Mouse (Mus musculus): ENCODE results near the gene Ankle1. TPM values are rescaled to one million over a fixed set of nuclear protein-coding genes. Genes with fewer than 3 reads are reported as not detected.

The Ankle1 gene
- polyA plus RNA-seq, 1 experiment from 2014 or later, result 27.6 TPM

DNA sequence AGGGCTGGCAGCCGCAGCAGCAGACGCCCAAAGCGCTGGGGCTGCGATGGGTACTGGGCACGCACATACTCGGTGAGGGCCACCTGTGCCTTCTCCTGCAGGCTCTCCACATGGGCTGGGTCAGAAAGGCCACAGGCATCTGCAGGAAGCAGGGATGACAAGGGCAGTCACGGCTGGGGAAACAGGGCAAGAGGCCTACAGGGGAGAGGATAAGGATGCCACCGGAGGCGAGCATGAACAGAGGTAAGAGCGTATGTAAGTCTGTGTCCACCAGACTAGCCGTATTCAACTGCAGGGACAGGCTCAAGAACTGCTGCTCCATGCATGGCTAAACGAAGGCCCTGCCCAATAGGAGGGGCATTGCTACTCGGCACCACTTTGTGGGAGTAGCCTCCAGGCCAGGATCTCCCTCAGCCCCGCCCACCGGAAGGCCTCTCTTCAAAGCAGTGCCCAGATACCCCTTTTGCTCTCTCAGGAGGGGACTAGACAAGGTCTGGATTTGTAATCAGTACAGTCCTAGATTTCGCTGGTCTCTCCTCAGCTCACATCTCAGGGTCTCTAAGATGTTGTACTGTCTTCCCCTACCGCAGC lies 31.1 kb upstream of the Ankle1 start:
- H3K27ac ChIP-seq (replicated peaks), result no peak overlapping the region
- H3K9me3 ChIP-seq, result no peaks in the 10 kb centered on the region
- 74% methylated on average over 17 of the region's 17 CpGs for WGBS
- no peak overlapping the region for H3K9ac ChIP-seq
- no peak for ATAC-seq (ENCODE audit: extremely low read depth, insufficient number of reproducible peaks, low FRiP score, low TSS enrichment)
- no peak overlapping the region for H3K4me3 ChIP-seq
- no peak overlapping the region for H3K4me2 ChIP-seq
- 0 out of 2 replicates have a peak, but pooled peaks cover 4% of the 10 kb centered on the region for H3K27me3 ChIP-seq (replicated peaks)
- H3K36me3 ChIP-seq, result peaks cover 61% of the 10 kb centered on the region
- H3K4me1 ChIP-seq, result peaks cover 57% of the 10 kb centered on the region

DNA sequence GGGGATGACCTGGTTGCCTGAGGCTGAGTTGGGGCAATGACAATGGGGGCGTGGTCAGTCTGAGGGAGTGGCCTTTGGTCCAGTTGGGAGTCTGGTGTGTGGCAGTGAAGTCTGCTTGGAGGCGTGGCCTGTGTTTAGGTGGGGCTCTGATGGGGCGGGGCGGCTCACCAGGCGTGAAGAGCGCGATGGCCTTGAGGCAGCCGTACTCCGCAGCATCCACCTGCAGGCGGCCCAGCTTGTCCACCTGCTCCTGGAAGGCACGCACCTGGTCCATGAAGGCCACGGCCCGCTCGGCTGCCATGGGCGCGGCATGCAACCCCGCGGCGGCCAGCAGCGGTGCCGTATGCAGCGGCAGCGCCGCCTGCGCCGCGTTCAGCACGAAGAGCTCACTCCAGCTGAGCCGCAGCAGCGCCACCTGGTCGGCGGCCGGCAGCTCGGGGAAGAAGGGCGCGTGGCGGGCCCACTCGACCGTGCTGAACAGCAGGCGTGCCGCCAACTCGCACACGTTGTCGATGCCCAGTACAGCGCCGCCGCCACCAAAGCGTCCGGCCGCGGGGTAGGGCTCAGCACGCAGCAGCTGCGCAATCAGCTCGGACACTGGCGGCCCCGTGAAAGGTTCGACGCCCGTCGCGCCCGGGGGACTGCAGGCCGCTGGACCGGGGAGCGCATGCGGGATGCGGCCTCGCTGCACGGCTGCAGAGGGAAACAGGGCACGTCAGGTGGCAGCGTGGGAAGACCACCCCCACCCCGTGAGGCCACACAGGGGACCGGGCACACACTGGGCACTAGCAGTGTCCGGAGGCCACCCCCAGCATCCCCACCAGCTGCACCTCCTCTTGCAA lies 30.0 kb upstream of the Ankle1 start:
- Histone ChIP-seq H3K9ac (peak overlapping the region; percentile 73), H3K4me1 (peaks cover 57% of the 10 kb centered on the region), H3K4me2 (peak overlapping the region; percentile 69), H3K4me3 (peak overlapping the region; percentile 40), H3K9me3 (no peaks in the 10 kb centered on the region), H3K36me3 (peaks cover 58% of the 10 kb centered on the region), H3K27ac (replicated peaks) (no peak overlapping the region; the same call in 1 of the 2 replicates), H3K27me3 (replicated peaks) (0 out of 2 replicates have a peak, but pooled peaks cover 8% of the 10 kb centered on the region)
- ATAC-seq (ENCODE audit: extremely low read depth, insufficient number of reproducible peaks, low FRiP score, low TSS enrichment), result no peak
- 13% methylated on average over 59 of the region's 74 CpGs for WGBS

DNA sequence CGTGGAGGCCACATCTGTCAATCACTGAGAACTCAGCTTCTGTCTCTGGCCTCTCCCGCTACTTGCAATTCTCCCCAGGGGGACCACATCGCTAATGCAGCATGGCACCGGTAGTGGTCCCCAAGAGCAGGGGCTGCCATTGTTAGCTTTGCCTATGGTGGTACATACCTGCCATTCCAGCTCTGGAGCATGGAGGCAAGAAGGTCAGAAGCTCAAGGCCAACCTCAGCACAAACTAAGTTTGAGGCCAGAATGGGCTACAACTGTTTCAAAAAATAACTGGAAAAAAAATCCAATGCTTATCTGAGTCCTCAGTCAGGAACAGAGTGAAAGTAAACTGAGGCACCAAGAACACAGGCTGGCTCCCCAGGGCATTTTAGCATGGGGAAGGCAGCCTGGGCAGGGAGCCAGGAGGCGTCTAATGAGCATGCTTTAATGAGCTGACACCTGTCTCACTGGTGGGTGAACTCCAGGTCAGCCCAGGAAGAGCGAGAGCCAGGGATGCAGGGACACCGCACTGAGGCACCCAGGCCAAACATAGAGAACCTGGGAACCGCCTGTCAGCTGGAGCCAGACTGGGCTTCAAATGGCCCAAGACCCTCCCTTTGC lies 29.3 kb upstream of the Ankle1 start:
- no peak for ATAC-seq (ENCODE audit: extremely low read depth, insufficient number of reproducible peaks, low FRiP score, low TSS enrichment)
- Histone ChIP-seq H3K27ac (replicated peaks) (no peak overlapping the region), H3K4me3 (peak overlapping the region; percentile 40), H3K9me3 (no peaks in the 10 kb centered on the region), H3K27me3 (replicated peaks) (0 out of 2 replicates have a peak, but pooled peaks cover 8% of the 10 kb centered on the region), H3K9ac (peak overlapping the region; percentile 73), H3K4me2 (peak overlapping the region; percentile 69), H3K36me3 (peaks cover 58% of the 10 kb centered on the region), H3K4me1 (peaks cover 58% of the 10 kb centered on the region)
- WGBS, result 46% methylated on average over 8 of the region's 8 CpGs

DNA sequence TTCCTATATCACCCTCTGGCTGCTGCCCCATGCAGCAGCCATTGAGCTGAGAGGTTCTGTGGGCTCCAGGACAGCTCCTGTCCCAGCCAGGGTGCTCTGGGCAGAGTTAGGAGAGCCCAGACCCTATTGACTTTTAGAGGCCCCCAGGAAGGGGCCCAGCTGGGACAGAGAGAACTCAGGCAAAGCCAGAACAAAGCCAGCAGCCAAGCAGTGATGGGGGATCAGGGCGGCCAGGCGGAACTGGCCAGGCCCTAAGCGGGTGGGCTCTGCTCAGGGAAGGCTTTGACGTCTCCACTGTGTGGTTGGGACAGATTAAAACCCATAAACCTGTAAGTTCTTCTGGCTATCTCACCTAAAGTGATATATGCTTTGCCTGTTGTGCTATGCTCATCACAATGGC lies 26.8 kb upstream of the Ankle1 start:
- Histone ChIP-seq H3K27me3 (replicated peaks) (0 out of 2 replicates have a peak, but pooled peaks cover 8% of the 10 kb centered on the region), H3K4me2 (peak overlapping the region; percentile 98), H3K4me1 (peaks cover 70% of the 10 kb centered on the region), H3K27ac (replicated peaks) (no peak overlapping the region), H3K36me3 (peaks cover 43% of the 10 kb centered on the region), H3K9ac (peak overlapping the region; percentile 96), H3K4me3 (peak overlapping the region; percentile 95; the same call in 1 of the 2 replicates), H3K9me3 (no peaks in the 10 kb centered on the region)
- 77% methylated on average over 4 of the region's 4 CpGs for WGBS
- no peak for ATAC-seq (ENCODE audit: extremely low read depth, insufficient number of reproducible peaks, low FRiP score, low TSS enrichment)

DNA sequence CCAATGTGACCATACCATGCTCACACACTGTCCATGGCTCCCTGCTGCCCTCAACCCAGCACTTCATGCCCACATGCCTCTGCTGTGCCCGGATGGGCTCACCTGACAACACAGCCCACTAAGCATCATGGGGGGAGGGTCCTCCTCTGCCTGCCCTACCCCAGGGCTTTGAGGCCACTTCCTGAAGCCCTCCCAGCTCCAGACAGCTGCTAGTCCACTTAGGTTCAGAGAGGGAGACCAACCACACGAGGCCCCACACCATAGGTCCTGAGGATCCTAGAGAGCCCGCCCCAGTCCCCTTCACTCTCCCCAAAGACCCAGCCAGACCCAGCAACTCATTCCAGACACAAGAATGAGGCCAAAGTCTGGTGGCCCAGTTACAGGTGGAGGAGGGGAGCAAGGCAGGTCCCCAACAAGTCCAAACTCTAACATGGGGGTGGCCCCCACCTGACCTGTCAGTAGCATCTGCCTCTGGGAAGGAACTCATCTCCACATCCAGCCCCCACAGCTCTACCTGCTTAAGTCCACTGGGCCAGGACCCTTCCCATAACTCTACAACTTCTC lies 26.2 kb upstream of the Ankle1 start:
- WGBS, result 56% methylated on average over 3 of the region's 3 CpGs
- ATAC-seq (ENCODE audit: extremely low read depth, insufficient number of reproducible peaks, low FRiP score, low TSS enrichment), result no peak
- Histone ChIP-seq H3K9me3 (no peaks in the 10 kb centered on the region), H3K4me3 (peak overlapping the region; percentile 95), H3K4me2 (peak overlapping the region; percentile 98), H3K4me1 (peaks cover 68% of the 10 kb centered on the region), H3K27me3 (replicated peaks) (0 out of 2 replicates have a peak, but pooled peaks cover 8% of the 10 kb centered on the region), H3K36me3 (peaks cover 37% of the 10 kb centered on the region), H3K27ac (replicated peaks) (0 out of 2 replicates have a peak overlapping the region, but pooled peaks have one; percentile 20), H3K9ac (peak overlapping the region; percentile 96)

DNA sequence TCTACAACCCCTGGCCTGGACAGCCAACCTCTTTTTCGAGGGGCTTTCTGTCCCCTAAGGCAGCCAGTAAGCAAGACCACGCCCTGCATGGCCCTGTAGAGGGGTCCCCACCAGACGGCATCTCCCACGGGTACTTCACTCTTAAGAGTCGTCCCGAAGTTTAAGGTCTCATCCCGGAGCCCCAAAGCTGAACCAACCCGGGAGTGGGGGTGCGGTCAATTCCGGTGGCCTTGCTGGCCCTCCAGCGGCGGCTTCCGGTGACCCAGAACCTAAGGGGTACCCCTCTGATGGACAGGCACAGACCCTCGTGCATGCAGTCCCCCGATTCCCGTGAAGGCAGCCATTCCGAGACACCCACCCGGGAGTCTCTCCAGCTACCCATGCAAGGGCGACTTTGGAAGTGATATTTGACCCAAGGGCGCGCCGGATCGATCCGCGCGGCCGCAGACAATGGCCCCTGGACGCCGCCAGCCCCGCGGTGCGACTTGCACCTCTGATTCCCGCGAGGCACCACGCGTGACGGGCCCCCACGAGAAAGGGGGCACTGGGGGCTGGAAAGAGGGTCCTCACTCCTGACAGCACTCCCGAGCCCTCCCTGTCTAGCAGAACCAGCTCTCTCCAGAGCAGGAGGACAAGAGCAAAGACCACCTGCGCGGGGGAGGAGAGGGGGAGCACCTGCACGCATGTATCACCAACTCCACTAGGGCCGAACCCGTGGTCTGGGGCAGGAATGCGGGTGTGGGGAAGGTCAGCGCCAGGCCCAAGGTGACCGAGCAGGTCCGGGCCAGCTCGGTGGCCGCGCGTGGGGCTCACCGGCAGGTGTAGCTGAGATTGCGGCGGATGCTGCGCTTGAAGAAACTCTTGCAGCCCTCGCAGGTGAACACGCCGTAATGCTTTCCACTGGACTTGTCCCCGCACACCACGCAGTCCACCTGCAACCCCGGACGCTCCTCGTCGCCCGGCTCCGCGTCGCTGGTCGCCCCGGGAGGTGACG lies 25.3 kb upstream of the Ankle1 start:
- peak overlapping the region; percentile 96 for H3K9ac ChIP-seq
- peak overlapping the region; percentile 95 for H3K4me3 ChIP-seq
- no peaks in the 10 kb centered on the region for H3K9me3 ChIP-seq
- no peak for ATAC-seq (ENCODE audit: extremely low read depth, insufficient number of reproducible peaks, low FRiP score, low TSS enrichment)
- H3K4me1 ChIP-seq, result peaks cover 59% of the 10 kb centered on the region
- peak overlapping the region; percentile 98 for H3K4me2 ChIP-seq
- 1% methylated on average over 72 of the region's 72 CpGs for WGBS
- peak overlapping the region; percentile 91 for H3K27ac ChIP-seq (replicated peaks)
- H3K27me3 ChIP-seq (replicated peaks), result 0 out of 2 replicates have a peak, but pooled peaks cover 8% of the 10 kb centered on the region
- H3K36me3 ChIP-seq, result peaks cover 28% of the 10 kb centered on the region

DNA sequence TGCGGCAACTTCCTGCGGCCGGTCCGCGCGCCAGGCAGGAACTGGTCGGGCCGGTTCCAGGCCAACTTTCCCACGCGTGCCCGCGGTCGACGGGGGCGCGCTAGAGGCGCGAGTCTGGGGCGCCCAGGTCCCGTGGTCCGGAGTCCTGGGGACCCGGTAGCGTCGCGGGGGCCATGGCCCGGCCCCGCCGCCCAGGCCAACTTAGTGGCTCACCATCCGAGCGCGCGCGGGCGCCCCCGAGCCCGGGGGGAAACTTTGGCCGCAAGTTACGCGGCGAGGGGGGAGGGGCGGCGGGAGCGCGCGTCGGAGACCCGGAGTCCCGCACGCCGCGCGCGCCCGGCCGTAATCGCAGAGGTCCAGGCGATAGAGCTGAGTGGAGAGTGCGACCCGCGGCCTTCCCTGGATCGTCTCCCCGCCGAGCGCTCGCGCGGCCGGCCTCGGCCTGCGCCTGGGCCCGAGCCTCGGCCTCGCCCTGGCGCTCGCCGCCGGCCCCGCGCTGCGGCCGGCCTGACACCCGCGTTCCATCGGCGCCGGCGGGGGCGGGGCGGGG lies 24.3 kb upstream of the Ankle1 start, which contains the start of gene Nr2f6:
TSS of gene Nr2f6 (minus strand) at position 540 of the 550 bp plus-strand sequence.
- under 1% methylated on average over 58 of the region's 89 CpGs for WGBS

DNA sequence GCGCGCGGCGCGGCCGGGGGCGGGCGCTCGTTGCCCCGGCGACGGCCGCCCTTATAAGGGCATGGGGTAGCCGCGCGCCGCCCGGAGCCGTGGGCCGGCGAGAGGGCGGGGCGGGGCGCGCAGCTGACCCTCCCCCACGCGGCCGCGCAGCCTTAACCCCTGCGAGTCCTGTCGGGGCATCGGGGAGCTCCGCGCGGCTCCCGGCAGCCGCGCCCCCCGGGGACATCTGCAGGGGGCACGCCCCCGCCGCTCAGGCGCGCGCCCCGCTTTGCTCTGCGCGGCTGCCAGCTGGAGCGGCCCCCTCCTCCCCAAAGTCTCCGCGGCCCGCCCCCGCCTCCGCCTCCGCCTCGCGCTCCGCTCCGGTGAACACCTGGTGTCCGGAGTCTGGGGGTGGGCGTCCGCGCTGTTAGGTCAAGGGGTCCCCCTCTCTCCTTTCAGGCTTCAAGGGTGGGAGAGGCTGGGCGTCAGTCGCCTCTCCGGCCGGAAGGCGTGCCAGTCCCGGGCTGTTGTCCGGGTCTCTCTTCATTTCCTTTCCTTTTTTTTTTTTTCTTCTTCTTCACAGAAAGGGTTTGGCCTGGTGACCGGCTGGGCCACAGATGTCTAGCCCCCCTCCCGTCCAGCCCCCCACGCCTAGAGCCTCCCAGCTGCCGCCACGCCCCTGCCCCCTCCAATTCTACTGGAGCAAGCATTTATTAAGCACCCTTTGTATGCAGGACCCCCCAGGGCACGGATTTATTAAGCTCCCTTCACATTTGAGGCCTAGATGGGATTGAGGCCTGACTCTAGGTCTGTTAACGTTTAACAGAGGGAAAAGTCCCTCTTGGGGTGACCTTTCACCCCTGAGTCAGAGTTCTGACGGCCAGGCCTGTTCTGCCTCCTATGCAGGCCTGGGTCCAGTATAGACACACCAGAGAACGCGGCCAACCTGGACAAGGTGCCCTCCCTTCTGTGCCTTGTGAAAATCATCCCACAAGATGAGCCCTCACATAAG lies 23.5 kb upstream of the Ankle1 start:
- Histone ChIP-seq H3K27ac (replicated peaks) (peak overlapping the region; percentile 91), H3K4me2 (peak overlapping the region; percentile 98), H3K27me3 (replicated peaks) (0 out of 2 replicates have a peak, but pooled peaks cover 7% of the 10 kb centered on the region), H3K9me3 (no peaks in the 10 kb centered on the region), H3K9ac (peak overlapping the region; percentile 96), H3K4me1 (peaks cover 42% of the 10 kb centered on the region), H3K36me3 (peaks cover 12% of the 10 kb centered on the region), H3K4me3 (peak overlapping the region; percentile 95)
- peak; percentile 88 for ATAC-seq (ENCODE audit: extremely low read depth, insufficient number of reproducible peaks, low FRiP score, low TSS enrichment)
- 3% methylated on average over 75 of the region's 80 CpGs for WGBS

More for the DNA sequence above, 24.3 kb upstream of the Ankle1 start, which contains the start of gene Nr2f6:
- peak within 1 kb of the TSS; percentile 91 for H3K27ac ChIP-seq (replicated peaks)
- H3K9ac ChIP-seq, result peak within 1 kb of the TSS; percentile 96
- peaks cover 19% of the 10 kb centered on the region for H3K36me3 ChIP-seq
- H3K4me3 ChIP-seq, result peak within 1 kb of the TSS; percentile 95
- no peak for ATAC-seq (ENCODE audit: extremely low read depth, insufficient number of reproducible peaks, low FRiP score, low TSS enrichment)
- H3K4me1 ChIP-seq, result peaks cover 49% of the 10 kb centered on the region
- H3K4me2 ChIP-seq, result peak within 1 kb of the TSS; percentile 98
- H3K27me3 ChIP-seq (replicated peaks), result 0 out of 2 replicates have a peak, but pooled peaks cover 8% of the 10 kb centered on the region
- H3K9me3 ChIP-seq, result no peaks in the 10 kb centered on the region

DNA sequence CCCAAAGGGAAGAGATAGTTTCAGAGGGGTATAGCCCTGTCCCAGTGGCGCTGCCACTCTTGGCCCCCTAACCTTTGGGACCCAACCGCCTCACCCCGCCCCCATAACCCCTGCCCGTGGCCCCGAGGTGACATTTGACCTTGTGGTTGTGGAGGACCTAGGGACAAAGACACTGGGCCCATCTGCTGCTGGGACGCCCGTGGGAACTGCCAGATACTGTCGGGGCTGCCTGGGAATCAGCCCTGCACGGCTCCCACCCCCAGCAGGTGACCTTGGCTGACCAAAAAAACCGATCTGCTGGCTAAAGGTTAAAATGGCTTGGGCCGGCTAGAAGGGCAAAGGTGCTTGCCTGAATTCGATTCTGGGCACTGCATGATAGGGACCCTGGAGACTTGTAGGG lies 22.4 kb upstream of the Ankle1 start:
- Histone ChIP-seq H3K9ac (peak overlapping the region; percentile 33), H3K4me2 (no peak overlapping the region), H3K27me3 (replicated peaks) (0 out of 2 replicates have a peak, but pooled peaks cover 4% of the 10 kb centered on the region), H3K4me3 (no peak overlapping the region), H3K9me3 (no peaks in the 10 kb centered on the region), H3K4me1 (peaks cover 38% of the 10 kb centered on the region), H3K36me3 (peaks cover under 1% of the 10 kb centered on the region), H3K27ac (replicated peaks) (0 out of 2 replicates have a peak overlapping the region, but pooled peaks have one; percentile 91)
- ATAC-seq (ENCODE audit: extremely low read depth, insufficient number of reproducible peaks, low FRiP score, low TSS enrichment), result no peak
- 39% methylated on average over 12 of the region's 12 CpGs for WGBS
